Mouse (Mus musculus) adipocyte (in vitro differentiated cells): ENCODE data around the gene Fam120b.

ENCODE experiments used
- DNase-seq: peaks from one replicate; pipeline ENCODE4 v3.0.0-alpha.2; 2016; ENCODE audit warnings: low spot score

The Fam120b gene

GRCm38 (mm10) chr17:15379741-15380526 is 16.1 kb upstream of the Fam120b start:
- no peak for DNase-seq

GRCm38 (mm10) chr17:15380641-15381051 is 15.4 kb upstream of the Fam120b start:
- DNase-seq = no peak

GRCm38 (mm10) chr17:15381092-15381860 is 14.7 kb upstream of the Fam120b start:
- no peak for DNase-seq

GRCm38 (mm10) chr17:15381869-15382660 is 13.9 kb upstream of the Fam120b start:
- no peak for DNase-seq

GRCm38 (mm10) chr17:15383360-15383759 is 12.6 kb upstream of the Fam120b start:
- DNase-seq = no peak

- DNase-seq = no peak
These were observed 7.1 kb upstream of the Fam120b start for GRCm38 (mm10) chr17:15388892-15389291.

GRCm38 (mm10) chr17:15389356-15389755 is 6.6 kb upstream of the Fam120b start:
- no peak for DNase-seq

- DNase-seq = no peak
These were observed 5.7 kb downstream of the Fam120b start for GRCm38 (mm10) chr17:15401716-15402115.

GRCm38 (mm10) chr17:15406576-15406975 is 10.6 kb downstream of the Fam120b start:
- DNase-seq = no peak

GRCm38 (mm10) chr17:15409261-15409660 is 13.3 kb downstream of the Fam120b start:
- no peak for DNase-seq

- DNase-seq = no peak
These were observed 14.9 kb downstream of the Fam120b start for GRCm38 (mm10) chr17:15410861-15411260.

GRCm38 (mm10) chr17:15416596-15417215 is 20.7 kb downstream of the Fam120b start:
- DNase-seq = no peak

GRCm38 (mm10) chr17:15419534-15419933 is 23.5 kb downstream of the Fam120b start:
- DNase-seq = no peak

- DNase-seq = no peak
These were observed 24.1 kb downstream of the Fam120b start for GRCm38 (mm10) chr17:15420021-15420603.

GRCm38 (mm10) chr17:15421446-15421845 is 25.4 kb downstream of the Fam120b start:
- no peak for DNase-seq

- DNase-seq = no peak
These were observed 26.7 kb downstream of the Fam120b start for GRCm38 (mm10) chr17:15422666-15423065.

- DNase-seq = peak; percentile 32
These were observed 27.2 kb downstream of the Fam120b start for GRCm38 (mm10) chr17:15423080-15423765.

- DNase-seq = no peak
These were observed 29.9 kb downstream of the Fam120b start for GRCm38 (mm10) chr17:15425931-15426330.

GRCm38 (mm10) chr17:15429451-15429850 is 33.4 kb downstream of the Fam120b start:
- DNase-seq = no peak

- peak; percentile 45 for DNase-seq
These were observed 33.9 kb downstream of the Fam120b start for GRCm38 (mm10) chr17:15429937-15430336.

GRCm38 (mm10) chr17:15431021-15431514 is 35.1 kb downstream of the Fam120b start:
- no peak for DNase-seq
